Mouse (Mus musculus): Measurements from ENCODE around the gene B3glct.

The B3glct gene

DNA sequence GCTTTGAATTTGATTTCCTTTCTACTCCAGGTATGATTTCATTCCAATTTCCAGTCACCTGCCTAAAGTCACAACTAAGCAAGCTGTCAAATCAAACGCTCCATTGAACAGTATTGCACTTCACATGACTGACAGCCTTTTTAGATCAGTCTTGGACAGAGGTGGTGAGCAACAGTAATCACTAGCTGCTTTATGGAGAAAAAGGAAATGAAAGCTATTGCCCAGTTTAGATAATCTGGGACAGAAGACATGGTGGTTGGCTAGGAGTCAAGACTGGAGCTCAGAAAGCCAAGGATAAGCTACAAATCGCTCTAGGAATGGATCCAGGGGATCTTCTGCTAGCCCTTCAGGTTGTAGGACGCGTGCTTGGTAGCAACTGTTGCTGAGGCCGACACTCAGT lies 14.6 kb upstream of the B3glct start:
- no peak for DNase-seq (ENCODE audit: low read depth, low spot score)

DNA sequence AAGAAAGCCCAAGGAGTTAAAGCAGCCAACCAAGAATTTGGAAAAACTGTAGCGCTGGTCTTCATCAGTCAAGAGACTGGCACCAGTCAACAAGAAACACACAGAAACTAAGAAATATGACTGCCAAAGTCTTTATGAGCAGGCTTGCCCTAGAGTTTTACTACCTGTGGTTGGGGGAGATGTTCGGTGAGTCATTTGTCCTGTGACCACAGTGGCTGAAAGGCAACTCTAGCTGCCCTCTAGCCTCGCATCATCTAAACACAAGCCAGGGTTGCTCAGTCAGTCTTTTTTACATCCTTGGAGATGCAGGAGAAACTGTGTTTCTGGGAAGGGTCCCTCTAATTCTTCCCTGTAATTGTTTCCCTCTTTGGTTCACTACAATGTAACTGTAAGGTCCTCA lies 834 bp upstream of the B3glct start:
- no peak for DNase-seq (ENCODE audit: low read depth, low spot score)

- DNase-seq (ENCODE audit: low read depth, low spot score): no peak
These were observed 939 bp downstream of the B3glct start for GRCm38 (mm10) chr5:149678990-149679348.

GRCm38 (mm10) chr5:149679362-149679761 lies 1.3 kb downstream of the B3glct start:
- no peak for DNase-seq (ENCODE audit: low read depth, low spot score)

DNA sequence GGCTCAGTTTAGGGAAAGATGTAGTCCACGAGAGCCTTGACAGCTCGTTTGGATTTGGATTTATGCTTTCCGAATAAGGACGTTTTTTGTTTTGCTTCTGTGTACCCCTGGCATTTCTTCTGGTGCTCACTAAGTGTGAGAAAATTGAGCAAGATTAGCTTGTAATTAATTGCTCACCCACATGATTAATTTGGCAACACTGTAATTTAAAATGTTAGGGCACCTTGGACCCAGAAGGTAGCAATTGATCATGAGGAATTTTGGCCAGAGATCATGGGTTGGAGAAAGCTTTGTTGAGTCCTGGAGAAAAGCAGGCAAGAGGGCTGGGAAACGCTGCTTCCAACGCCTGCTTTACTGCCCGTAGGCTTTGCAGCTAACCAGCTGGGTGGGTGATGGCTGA lies 1.9 kb downstream of the B3glct start:
- no peak for DNase-seq (ENCODE audit: low read depth, low spot score)

DNA sequence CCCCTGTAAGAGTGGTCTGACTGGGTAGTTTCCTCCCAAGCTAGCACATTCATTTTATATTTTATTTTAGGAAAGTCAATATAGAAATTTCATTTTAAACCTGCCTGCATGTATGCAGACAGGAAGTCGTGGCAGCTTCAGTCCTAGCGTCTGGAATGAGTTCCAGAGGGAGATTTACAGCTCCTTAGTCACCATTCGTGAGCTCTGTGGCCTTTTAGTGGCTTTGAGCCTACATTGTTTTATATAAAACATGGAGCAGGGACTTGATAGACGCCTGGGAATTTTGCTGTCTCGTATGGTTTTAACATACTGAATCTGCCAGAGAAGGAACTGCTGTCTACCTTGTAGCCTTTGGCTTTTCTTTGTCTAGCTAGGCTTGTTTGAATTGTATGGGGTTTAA lies 2.9 kb downstream of the B3glct start:
- DNase-seq (ENCODE audit: low read depth, low spot score): no peak

DNA sequence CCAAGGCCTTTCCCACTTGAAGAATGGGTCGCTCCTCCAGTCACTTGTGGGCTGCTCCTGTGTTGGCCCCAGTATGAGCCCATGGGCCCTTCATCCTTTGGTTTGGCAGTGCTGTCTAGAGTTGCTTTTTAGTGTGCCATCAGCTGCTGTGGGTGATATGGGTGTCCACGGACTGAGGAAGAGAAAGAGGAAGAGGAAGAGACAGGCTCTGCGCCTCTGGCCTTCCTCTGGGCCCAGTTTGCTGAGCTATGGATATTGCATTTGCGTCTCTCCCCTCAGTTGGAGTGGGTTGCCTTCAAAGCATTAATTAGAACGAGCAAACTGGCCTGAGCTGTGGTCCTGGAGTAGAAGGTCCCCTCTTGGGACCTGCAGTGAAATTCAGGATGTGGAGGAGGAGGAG lies 11.8 kb downstream of the B3glct start:
- DNase-seq (ENCODE audit: low read depth, low spot score): no peak

GRCm38 (mm10) chr5:149692548-149692947 lies 14.5 kb downstream of the B3glct start:
- DNase-seq (ENCODE audit: low read depth, low spot score): no peak

GRCm38 (mm10) chr5:149693200-149693599 lies 15.2 kb downstream of the B3glct start:
- DNase-seq (ENCODE audit: low read depth, low spot score): no peak

- DNase-seq (ENCODE audit: low read depth, low spot score): no peak
These were observed 15.9 kb downstream of the B3glct start for GRCm38 (mm10) chr5:149693968-149694367.

- DNase-seq (ENCODE audit: low read depth, low spot score): no peak
These were observed 17.2 kb downstream of the B3glct start for GRCm38 (mm10) chr5:149695077-149695750.

GRCm38 (mm10) chr5:149702770-149703169 lies 24.7 kb downstream of the B3glct start:
- no peak for DNase-seq (ENCODE audit: low read depth, low spot score)

DNA sequence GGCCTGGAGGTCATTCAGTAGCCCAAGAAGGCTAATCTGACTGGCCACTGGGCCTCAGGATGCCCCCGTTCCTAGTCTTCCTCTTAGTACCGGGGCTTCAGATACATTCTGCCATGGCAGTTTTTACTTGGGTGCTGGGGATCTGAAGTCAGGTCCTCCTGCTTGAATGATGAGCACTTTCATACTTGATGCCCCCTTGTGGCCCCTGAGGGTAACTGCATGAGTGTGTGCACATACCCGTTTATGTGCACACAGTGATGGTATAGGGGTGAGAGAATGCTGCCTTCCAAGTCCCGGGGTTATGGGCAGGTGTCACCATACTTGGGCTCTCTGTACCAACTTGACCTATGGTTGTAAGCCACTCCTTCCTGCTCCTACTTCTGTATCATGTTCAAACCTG lies 33.5 kb downstream of the B3glct start:
- DNase-seq (ENCODE audit: low read depth, low spot score): no peak

DNA sequence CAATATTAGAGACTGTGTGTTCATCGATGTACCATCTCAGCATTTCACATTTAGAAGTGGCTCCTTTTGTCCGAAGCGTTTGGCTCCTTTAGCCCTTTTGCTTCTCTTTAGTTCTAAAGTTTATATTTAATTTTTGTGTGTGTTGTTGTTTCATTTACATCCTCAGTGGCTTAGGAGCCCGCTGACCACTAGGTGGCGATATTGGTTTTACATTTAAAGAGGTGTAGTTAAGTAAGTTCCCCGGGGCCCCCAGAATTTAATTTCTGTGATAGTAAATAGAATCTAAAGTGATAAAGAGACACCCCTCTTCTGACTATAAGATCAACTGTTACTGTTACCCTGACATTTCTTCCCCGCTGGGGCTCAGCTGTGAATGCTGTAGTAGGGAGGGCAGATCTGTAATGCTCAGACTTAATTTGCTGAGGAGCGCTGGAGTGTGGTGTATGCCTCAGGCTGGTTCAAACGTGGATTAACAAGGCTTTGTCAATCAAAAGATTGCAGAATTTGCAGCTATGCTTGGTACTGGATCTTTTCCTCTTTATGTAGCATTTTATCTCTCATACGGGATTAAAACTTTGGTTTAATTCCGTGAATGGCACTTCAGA lies 35.2 kb downstream of the B3glct start:
- DNase-seq (ENCODE audit: low read depth, low spot score): peak; percentile 68

DNA sequence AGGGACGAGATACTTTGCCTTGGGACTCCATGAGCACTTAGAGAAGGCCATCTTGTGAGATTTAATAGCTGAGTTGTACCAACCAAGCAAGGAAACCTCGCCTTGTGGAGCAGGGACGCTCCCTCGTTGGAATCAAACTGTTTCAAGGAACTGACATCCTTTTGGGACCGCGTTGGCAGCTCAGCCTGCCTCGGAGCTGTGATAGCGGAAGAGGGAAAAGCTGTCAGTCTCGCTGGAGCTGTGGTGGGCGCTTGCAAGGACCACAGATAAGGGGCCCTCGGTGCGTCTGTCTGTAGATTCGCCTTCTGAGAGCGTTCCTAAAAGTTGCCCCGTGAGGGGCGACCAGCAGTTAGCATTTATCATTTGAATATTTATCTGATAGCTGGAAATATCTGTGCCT lies 35.8 kb downstream of the B3glct start:
- DNase-seq (ENCODE audit: low read depth, low spot score): no peak

- DNase-seq (ENCODE audit: low read depth, low spot score): no peak
These were observed 37.7 kb downstream of the B3glct start for GRCm38 (mm10) chr5:149715571-149716328.

GRCm38 (mm10) chr5:149716329-149716690 lies 38.3 kb downstream of the B3glct start:
- no peak for DNase-seq (ENCODE audit: low read depth, low spot score)

- DNase-seq (ENCODE audit: low read depth, low spot score): no peak
These were observed 53.7 kb downstream of the B3glct start for GRCm38 (mm10) chr5:149731776-149732175.

- no peak for DNase-seq (ENCODE audit: low read depth, low spot score)
These were observed 59.2 kb downstream of the B3glct start for GRCm38 (mm10) chr5:149737210-149737609.

DNA sequence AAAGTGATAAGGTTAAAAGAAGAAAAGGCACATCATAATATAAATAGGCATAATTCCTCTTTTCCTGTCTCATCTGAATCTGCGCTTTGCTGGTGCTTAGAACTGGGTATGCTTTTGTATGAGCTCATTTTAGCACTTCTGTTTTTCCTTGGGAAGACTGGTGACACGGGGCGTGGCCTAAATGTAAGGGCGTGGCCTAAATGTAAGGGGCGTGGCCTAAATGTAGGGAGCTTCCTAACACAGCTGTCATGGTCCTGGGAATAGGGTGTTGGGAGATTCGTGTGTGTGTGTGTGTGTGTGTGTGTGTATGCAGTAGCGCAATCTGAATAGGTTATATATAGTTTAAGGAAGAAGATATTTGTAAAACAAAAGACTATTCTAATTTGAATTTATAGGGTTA lies 62.1 kb downstream of the B3glct start:
- DNase-seq (ENCODE audit: low read depth, low spot score): no peak

- no peak for DNase-seq (ENCODE audit: low read depth, low spot score)
These were observed 62.7 kb downstream of the B3glct start for GRCm38 (mm10) chr5:149740703-149741102.

- no peak for DNase-seq (ENCODE audit: low read depth, low spot score)
These were observed 64.3 kb downstream of the B3glct start for GRCm38 (mm10) chr5:149742286-149742685.

DNA sequence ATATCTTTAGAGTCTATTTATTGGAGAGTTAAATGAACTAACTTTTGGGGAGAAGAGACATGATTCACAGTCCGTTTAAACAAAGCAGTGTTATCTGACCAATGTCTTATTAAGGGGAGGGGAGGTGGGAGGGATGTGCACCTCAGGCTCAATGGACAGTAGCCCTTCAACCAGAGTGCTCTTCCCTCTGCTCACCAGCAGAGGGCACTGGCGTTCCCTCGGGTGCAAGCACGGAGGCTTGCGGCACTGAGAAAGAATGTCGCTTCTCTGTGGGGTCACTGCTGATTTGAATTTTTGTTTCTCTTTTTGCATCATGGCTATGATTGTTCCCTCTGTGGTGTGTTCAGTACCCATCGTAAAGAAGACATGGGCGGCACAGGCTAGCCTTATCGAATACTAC lies 67.0 kb downstream of the B3glct start:
- no peak for DNase-seq (ENCODE audit: low read depth, low spot score)

All from CD4-positive helper T cell, adult 2 months (primary cell).